Mouse (Mus musculus) bone marrow macrophage, adult 2 months (primary cell): ENCODE data around the gene Aprt.

Source experiments
- CTCF ChIP-seq: IDR thresholded peaks from 2 replicates; pipeline ENCODE4 v1.5.1; 2012; ENCODE audit warnings: low read depth, mild to moderate bottlenecking, low read length, moderate library complexity
- POLR2A ChIP-seq: IDR thresholded peaks from 2 replicates; pipeline ENCODE4 v1.6.1; 2012; ENCODE audit warnings: mild to moderate bottlenecking, low read depth, low read length, borderline replicate concordance

- TF ChIP-seq CTCF (no peak), POLR2A (no peak)
Observed at GRCm38 (mm10) chr8:122586749-122587148, 10.0 kb upstream of the Aprt start.
